Mouse (Mus musculus) lung, embryonic 16.5 days (tissue): ENCODE data around the gene Plin5. TPM values are rescaled to one million over a fixed set of nuclear protein-coding genes. Genes with fewer than 3 reads are reported as not detected.
A peak's percentile ranks its signal among the peaks of the same experiment; 100 is the strongest.

Experiments
- ATAC-seq: fragments of 200-750 bp; cut with Nextera tagmentation; 2 replicates; pipeline ENCODE4 v1.8.0; 2017; ENCODE audit warnings: low read depth, mild to moderate bottlenecking, moderate library complexity
- H3K27ac ChIP-seq: fragments of 300-500 bp; sonication (generic); 2 replicates; pipeline ENCODE4 v1.5.1; 2014; ENCODE audit warnings: mild to moderate bottlenecking, control low read depth, low read length
- H3K27me3 ChIP-seq: fragments of 300-500 bp; sonication (generic); 2 replicates; pipeline ENCODE4 v1.6.1; 2014; ENCODE audit warnings: low read depth, low read length, mixed read lengths; ENCODE audit not compliant: control insufficient read depth, insufficient read depth
- H3K36me3 ChIP-seq: fragments of 300-500 bp; sonication (generic); 2 replicates; pipeline ENCODE4 v1.6.1; 2014; ENCODE audit warnings: low read length; ENCODE audit not compliant: control insufficient read depth, insufficient read depth
- H3K4me1 ChIP-seq: fragments of 300-500 bp; sonication (generic); replicated peaks from 2 replicates; pipeline ENCODE4 v1.6.1; 2014; ENCODE audit warnings: low read length, mixed read lengths; ENCODE audit not compliant: control insufficient read depth, insufficient read depth
- H3K4me2 ChIP-seq: fragments of 300-500 bp; sonication (generic); 2 replicates; pipeline ENCODE4 v1.6.1; 2014; ENCODE audit warnings: low read depth, low read length, control low read depth
- H3K4me3 ChIP-seq: fragments of 300-500 bp; sonication (generic); 2 replicates; pipeline ENCODE4 v1.5.1; 2014; ENCODE audit warnings: mild to moderate bottlenecking, low read length, control low read depth
- H3K9ac ChIP-seq: fragments of 300-500 bp; sonication (generic); 2 replicates; pipeline ENCODE4 v1.6.1; 2014; ENCODE audit warnings: low read length, control low read depth
- H3K9me3 ChIP-seq: fragments of 300-500 bp; sonication (generic); 2 replicates; pipeline ENCODE4 v1.6.1; 2016; ENCODE audit warnings: low read length; ENCODE audit not compliant: control insufficient read depth
- WGBS: fragments of 180-500 bp; shearing (Covaris S2); extraction: QIAGEN DNeasy Blood & Tissue Kit; methylation state at CpG from one replicate; pipeline ENCODE4 v1.1.7; 2014; 5-methylcytosine and 5-hydroxymethylcytosine counted together
- polyA plus RNA-seq: library from polyadenylated mRNA; unstranded; fragments of >200 nt; fragmentation: Nextera tagmentation; extraction: Ambion mirVana; gene quantifications from 2 replicates; pipeline ENCODE4 v1.2.1, GENCODE M21; 2015

Gene Plin5
- 1.3 and 2.1 TPM in 2 replicates for polyA plus RNA-seq

GRCm38 (mm10) chr17:56117251-56117710, at the start of gene Plin5:
Gene Plin5 (minus strand): TSS chr17:56117596.
- peaks cover 3% of the 10 kb centered on the region for H3K9me3 ChIP-seq
- peak within 1 kb of the TSS; percentile 31 for H3K9ac ChIP-seq
- H3K4me3 ChIP-seq = peak within 1 kb of the TSS; percentile 40
- under 1% methylated on average over 27 of the region's 27 CpGs for WGBS
- peak within 1 kb of the TSS; percentile 59 for H3K4me2 ChIP-seq
- H3K36me3 ChIP-seq = no peaks in the 10 kb centered on the region
- peaks cover 44% of the 10 kb centered on the region for H3K27me3 ChIP-seq
- H3K27ac ChIP-seq = no peak within 1 kb of the TSS
- peak; percentile 68 for ATAC-seq
- peaks cover 9% of the 10 kb centered on the region for H3K4me1 ChIP-seq

GRCm38 (mm10) chr17:56165671-56166070, 48.3 kb upstream of the Plin5 start:
- no peak for ATAC-seq
- Histone ChIP-seq H3K9me3 (no peaks in the 10 kb centered on the region), H3K4me2 (no peak overlapping the region), H3K27me3 (no peaks in the 10 kb centered on the region), H3K4me1 (peaks cover 16% of the 10 kb centered on the region), H3K9ac (0 out of 2 replicates have a peak overlapping the region, but pooled peaks have one; percentile 3), H3K36me3 (no peaks in the 10 kb centered on the region), H3K4me3 (no peak overlapping the region), H3K27ac (no peak overlapping the region)
- 50% methylated on average over 11 of the region's 11 CpGs for WGBS

GRCm38 (mm10) chr17:56164510-56164909, 47.1 kb upstream of the Plin5 start:
- 70% methylated on average over 3 of the region's 3 CpGs for WGBS
- Histone ChIP-seq H3K27ac (no peak overlapping the region), H3K36me3 (no peaks in the 10 kb centered on the region), H3K4me2 (peak overlapping the region; percentile 82; the same call in 1 of the 2 replicates), H3K9ac (no peak overlapping the region), H3K4me1 (peaks cover 14% of the 10 kb centered on the region), H3K9me3 (no peaks in the 10 kb centered on the region), H3K27me3 (no peaks in the 10 kb centered on the region), H3K4me3 (no peak overlapping the region)
- ATAC-seq = no peak

GRCm38 (mm10) chr17:56163523-56164102, 46.2 kb upstream of the Plin5 start:
- ATAC-seq = no peak
- 63% methylated on average over 6 of the region's 6 CpGs for WGBS

GRCm38 (mm10) chr17:56162231-56162774, 44.9 kb upstream of the Plin5 start, which contains the start of gene Tnfaip8l1:
Gene Tnfaip8l1 (plus strand): TSS chr17:56162477.
- H3K9ac ChIP-seq = peak within 1 kb of the TSS; percentile 70
- H3K27me3 ChIP-seq = peaks cover 2% of the 10 kb centered on the region
- peak within 1 kb of the TSS; percentile 51; the same call in 1 of the 2 replicates for H3K27ac ChIP-seq
- H3K36me3 ChIP-seq = no peaks in the 10 kb centered on the region
- peak within 1 kb of the TSS; percentile 51 for H3K4me3 ChIP-seq
- no peaks in the 10 kb centered on the region for H3K9me3 ChIP-seq
- ATAC-seq = peak; percentile 98
- H3K4me1 ChIP-seq = peaks cover 14% of the 10 kb centered on the region
- peak within 1 kb of the TSS; percentile 82 for H3K4me2 ChIP-seq
- 1% methylated on average over 30 of the region's 30 CpGs for WGBS

More at GRCm38 (mm10) chr17:56163523-56164102, 46.2 kb upstream of the Plin5 start:
- peak overlapping the region; percentile 82 for H3K4me2 ChIP-seq
- peaks cover 2% of the 10 kb centered on the region; the same call in 1 of the 2 replicates for H3K27me3 ChIP-seq
- peak overlapping the region; percentile 70 for H3K9ac ChIP-seq
- peaks cover 14% of the 10 kb centered on the region for H3K4me1 ChIP-seq
- H3K36me3 ChIP-seq = no peaks in the 10 kb centered on the region
- H3K27ac ChIP-seq = 0 out of 2 replicates have a peak overlapping the region, but pooled peaks have one; percentile 16
- no peaks in the 10 kb centered on the region for H3K9me3 ChIP-seq
- H3K4me3 ChIP-seq = peak overlapping the region; percentile 51

- Histone ChIP-seq H3K27ac (no peak overlapping the region), H3K4me2 (no peak overlapping the region), H3K4me3 (no peak overlapping the region), H3K9me3 (no peaks in the 10 kb centered on the region), H3K4me1 (peaks cover 14% of the 10 kb centered on the region), H3K9ac (no peak overlapping the region), H3K27me3 (peaks cover 5% of the 10 kb centered on the region), H3K36me3 (no peaks in the 10 kb centered on the region)
- no peak; the same call in 1 of the 2 replicates for ATAC-seq
- under 1% methylated on average over 9 of the region's 9 CpGs for WGBS
Observed at GRCm38 (mm10) chr17:56159729-56160128, 42.3 kb upstream of the Plin5 start.

- H3K4me2 ChIP-seq = no peak overlapping the region
- no peak overlapping the region for H3K9ac ChIP-seq
- peaks cover 17% of the 10 kb centered on the region for H3K27me3 ChIP-seq
- H3K27ac ChIP-seq = no peak overlapping the region
- no peak overlapping the region for H3K4me3 ChIP-seq
- H3K4me1 ChIP-seq = peaks cover 6% of the 10 kb centered on the region; the same call in 1 of the 2 replicates
- ATAC-seq = peak; percentile 71; the same call in 1 of the 2 replicates
- H3K36me3 ChIP-seq = no peaks in the 10 kb centered on the region
- no peaks in the 10 kb centered on the region for H3K9me3 ChIP-seq
- 27% methylated on average over 9 of the region's 9 CpGs for WGBS
Observed at GRCm38 (mm10) chr17:56153643-56154042, 36.2 kb upstream of the Plin5 start.

- WGBS = 38% methylated on average over 2 of the region's 2 CpGs
- Histone ChIP-seq H3K9me3 (no peaks in the 10 kb centered on the region), H3K4me3 (no peak overlapping the region), H3K4me2 (no peak overlapping the region), H3K4me1 (peaks cover 6% of the 10 kb centered on the region; the same call in 1 of the 2 replicates), H3K9ac (no peak overlapping the region), H3K36me3 (no peaks in the 10 kb centered on the region), H3K27ac (no peak overlapping the region), H3K27me3 (peaks cover 39% of the 10 kb centered on the region)
- ATAC-seq = no peak
Observed at GRCm38 (mm10) chr17:56149897-56150296, 32.5 kb upstream of the Plin5 start.
